Mouse (Mus musculus) liver, embryonic 16.5 days (tissue): ENCODE measurements around the gene Serpinb6c. TPM values are rescaled to one million over a fixed set of nuclear protein-coding genes. Genes with fewer than 3 reads are reported as not detected.

Experiments
- ATAC-seq: fragments of 200-750 bp; cut with Nextera tagmentation; 2 replicates; pipeline ENCODE4 v1.8.0; 2017; ENCODE audit warnings: low read depth, mild to moderate bottlenecking, moderate number of reproducible peaks, moderate library complexity
- H3K27ac ChIP-seq: fragments of 300-500 bp; sonication (generic); 2 replicates; pipeline ENCODE4 v1.5.1; 2014; ENCODE audit warnings: mild to moderate bottlenecking, low read length
- H3K27me3 ChIP-seq: fragments of 300-500 bp; sonication (generic); 2 replicates; pipeline ENCODE4 v1.6.1; 2014; ENCODE audit warnings: low read depth, low read length, mixed read lengths; ENCODE audit not compliant: control insufficient read depth, insufficient read depth
- H3K36me3 ChIP-seq: fragments of 300-500 bp; sonication (generic); 2 replicates; pipeline ENCODE4 v1.6.1; 2014; ENCODE audit warnings: mild to moderate bottlenecking; ENCODE audit not compliant: control insufficient read depth, insufficient read depth
- H3K4me1 ChIP-seq: fragments of 300-500 bp; sonication (generic); 2 replicates; pipeline ENCODE4 v1.6.1; 2014; ENCODE audit warnings: low read depth, low read length, mixed read lengths; ENCODE audit not compliant: control insufficient read depth
- H3K4me2 ChIP-seq: fragments of 300-500 bp; sonication (generic); 2 replicates; pipeline ENCODE4 v1.6.1; 2014; ENCODE audit warnings: low read depth, low read length, mixed read lengths
- H3K4me3 ChIP-seq: fragments of 300-500 bp; sonication (generic); 2 replicates; pipeline ENCODE4 v1.5.1; 2014; ENCODE audit warnings: low read depth, mild to moderate bottlenecking, low read length
- H3K9ac ChIP-seq: fragments of 300-500 bp; sonication (generic); 2 replicates; pipeline ENCODE4 v1.6.1; 2014; ENCODE audit warnings: low read depth, low read length
- H3K9me3 ChIP-seq: fragments of 300-500 bp; sonication (generic); replicated peaks from 2 replicates; pipeline ENCODE4 v1.6.1; 2016; ENCODE audit warnings: low read length; ENCODE audit not compliant: control insufficient read depth
- WGBS: fragments of 180-500 bp; shearing (Covaris S2); extraction: QIAGEN DNeasy Blood & Tissue Kit; methylation state at CpG from one replicate; pipeline ENCODE4 v1.1.7; 2014; ENCODE audit not compliant: insufficient replicate concordance; 5-methylcytosine and 5-hydroxymethylcytosine counted together
- polyA plus RNA-seq: library from polyadenylated mRNA; unstranded; fragments of >200 nt; fragmentation: Nextera tagmentation; extraction: Ambion mirVana; gene quantifications from 2 replicates; pipeline ENCODE4 v1.2.1, GENCODE M21; 2015

The Serpinb6c gene
- polyA plus RNA-seq, 1 experiment from 2014 or later: not detected

- Histone ChIP-seq H3K9me3 (no peaks in the 10 kb centered on the region), H3K4me3 (no peak within 1 kb of the TSS), H3K9ac (no peak within 1 kb of the TSS), H3K4me2 (no peak within 1 kb of the TSS), H3K27me3 (no peaks in the 10 kb centered on the region), H3K27ac (no peak within 1 kb of the TSS), H3K4me1 (no peaks in the 10 kb centered on the region), H3K36me3 (no peaks in the 10 kb centered on the region)
- no peak for ATAC-seq
- WGBS: 33% methylated on average over 1 of the region's 1 CpGs
Observed at GRCm38 (mm10) chr13:33843308-33843707, 62.2 kb downstream of the Serpinb6c start, which contains the start of gene Serpinb6e. Serpinb6e (minus strand) TSS chr13:33843408.

GRCm38 (mm10) chr13:33830751-33831150 is 74.8 kb downstream of the Serpinb6c start:
- Histone ChIP-seq H3K27ac (no peak overlapping the region), H3K4me1 (no peaks in the 10 kb centered on the region), H3K4me2 (no peak overlapping the region), H3K36me3 (no peaks in the 10 kb centered on the region), H3K9ac (no peak overlapping the region), H3K27me3 (no peaks in the 10 kb centered on the region), H3K4me3 (no peak overlapping the region), H3K9me3 (no peaks in the 10 kb centered on the region)
- no peak for ATAC-seq
- WGBS: 53% methylated on average over 2 of the region's 2 CpGs

Other genes with a start within 250 kb of the Serpinb6c start
- gene Serpinb6d, start 244.3 kb downstream of the Serpinb6c start, polyA plus RNA-seq: not detected in 2 replicates
- gene Serpinb6e, start 62.3 kb downstream of the Serpinb6c start, polyA plus RNA-seq: not detected in 2 replicates
- 26.1 and 28.2 TPM in 2 replicates for gene Nqo2, start 59.0 kb upstream of the Serpinb6c start, polyA plus RNA-seq
- gene Ripk1, start 96.7 kb upstream of the Serpinb6c start, polyA plus RNA-seq: 10.3 and 10.5 TPM in 2 replicates
- gene Serpinb6a, start 97.1 kb upstream of the Serpinb6c start, polyA plus RNA-seq: 15.9 and 17.2 TPM in 2 replicates
- 57.9 and 62.6 TPM in 2 replicates for gene Bphl, start 131.9 kb upstream of the Serpinb6c start, polyA plus RNA-seq
- 66.2 and 68.2 TPM in 2 replicates for gene Tubb2a, start 172.3 kb upstream of the Serpinb6c start, polyA plus RNA-seq
- 0.68 and 1.0 TPM in 2 replicates for gene Tubb2b, start 224.8 kb upstream of the Serpinb6c start, polyA plus RNA-seq